Mouse (Mus musculus): ENCODE results near the gene Plce1.

Plce1 gene

GRCm38 (mm10) chr19:38480731-38481621 lies at the start of gene Plce1:
TSS of gene Plce1 (plus strand) at chr19:38481109.
- DNase-seq: peak; percentile 53 to 68

- DNase-seq: no peak
These were observed 49.6 kb upstream of the Plce1 start for GRCm38 (mm10) chr19:38431326-38431725.

- no peak for DNase-seq
These were observed 48.9 kb upstream of the Plce1 start for GRCm38 (mm10) chr19:38432021-38432420.

- DNase-seq: no peak
These were observed 47.5 kb upstream of the Plce1 start for GRCm38 (mm10) chr19:38433381-38433780.

GRCm38 (mm10) chr19:38435221-38435620 lies 45.7 kb upstream of the Plce1 start:
- DNase-seq: no peak

GRCm38 (mm10) chr19:38441860-38442259 lies 39.0 kb upstream of the Plce1 start:
- DNase-seq: no peak

GRCm38 (mm10) chr19:38445758-38446157 lies 35.2 kb upstream of the Plce1 start:
- no peak for DNase-seq

GRCm38 (mm10) chr19:38455228-38455627 lies 25.7 kb upstream of the Plce1 start:
- no peak for DNase-seq

GRCm38 (mm10) chr19:38458996-38459395 lies 21.9 kb upstream of the Plce1 start:
- no peak for DNase-seq

GRCm38 (mm10) chr19:38460696-38461095 lies 20.2 kb upstream of the Plce1 start:
- DNase-seq: no peak

GRCm38 (mm10) chr19:38470257-38470893 lies 10.5 kb upstream of the Plce1 start:
- DNase-seq: peak in 1 of 2 experiments; percentile 18

GRCm38 (mm10) chr19:38475394-38475793 lies 5.5 kb upstream of the Plce1 start:
- DNase-seq: no peak

- DNase-seq: peak in 1 of 2 experiments; percentile 20
These were observed 2.6 kb upstream of the Plce1 start for GRCm38 (mm10) chr19:38478286-38478685.

- peak; percentile 31 to 52 for DNase-seq
These were observed 2.0 kb upstream of the Plce1 start for GRCm38 (mm10) chr19:38478948-38479347.

GRCm38 (mm10) chr19:38479473-38479872 lies 1.4 kb upstream of the Plce1 start:
- DNase-seq: no peak

- no peak for DNase-seq
These were observed 671 bp upstream of the Plce1 start for GRCm38 (mm10) chr19:38480156-38480720.

GRCm38 (mm10) chr19:38481906-38482305 lies 997 bp downstream of the Plce1 start:
- peak in 1 of 2 experiments; percentile 13 for DNase-seq

GRCm38 (mm10) chr19:38482406-38483181 lies 1.7 kb downstream of the Plce1 start:
- no peak for DNase-seq

GRCm38 (mm10) chr19:38485779-38486555 lies 5.1 kb downstream of the Plce1 start:
- DNase-seq: peak in 1 of 2 experiments; percentile 7

- DNase-seq: no peak
These were observed 6.6 kb downstream of the Plce1 start for GRCm38 (mm10) chr19:38487501-38487900.

- DNase-seq: no peak
These were observed 7.4 kb downstream of the Plce1 start for GRCm38 (mm10) chr19:38488103-38488912.

Data from kidney, postnatal 4 days (tissue).